Mouse (Mus musculus) hindbrain, embryonic 13.5 days (tissue): Measurements from ENCODE around the gene Ccm2. TPM values are rescaled to one million over a fixed set of nuclear protein-coding genes. Genes with fewer than 3 reads are reported as not detected.

ENCODE experiments used
- ATAC-seq: fragments of 200-750 bp; cut with Nextera tagmentation; 2 replicates; pipeline ENCODE4 v1.8.0; 2017; ENCODE audit warnings: moderate TSS enrichment; ENCODE audit not compliant: low FRiP score
- H3K27ac ChIP-seq: fragments of 300-500 bp; sonication (generic); 2 replicates; pipeline ENCODE4 v1.5.1; 2015; ENCODE audit warnings: inconsistent platforms, mild to moderate bottlenecking, moderate library complexity
- H3K27me3 ChIP-seq: fragments of 300-500 bp; sonication (generic); 2 replicates; pipeline ENCODE4 v1.6.1; 2015; ENCODE audit warnings: mild to moderate bottlenecking, inconsistent platforms
- H3K36me3 ChIP-seq: fragments of 300-500 bp; sonication (generic); 2 replicates; pipeline ENCODE4 v1.6.1; 2015; ENCODE audit warnings: mild to moderate bottlenecking, inconsistent platforms
- H3K4me1 ChIP-seq: fragments of 300-500 bp; sonication (generic); replicated peaks from 2 replicates; pipeline ENCODE4 v1.6.1; 2015; ENCODE audit warnings: inconsistent platforms
- H3K4me2 ChIP-seq: fragments of 300-500 bp; sonication (generic); 2 replicates; pipeline ENCODE4 v1.6.1; 2015; ENCODE audit warnings: inconsistent platforms, mild to moderate bottlenecking, moderate library complexity
- H3K4me3 ChIP-seq: fragments of 300-500 bp; sonication (generic); 2 replicates; pipeline ENCODE4 v1.5.1; 2015; ENCODE audit warnings: mild to moderate bottlenecking, inconsistent platforms
- H3K9ac ChIP-seq: fragments of 300-500 bp; sonication (generic); 2 replicates; pipeline ENCODE4 v1.6.1; 2015; ENCODE audit warnings: mild to moderate bottlenecking, inconsistent platforms
- H3K9me3 ChIP-seq: fragments of 300-500 bp; sonication (generic); 2 replicates; pipeline ENCODE4 v1.6.1; 2016; ENCODE audit warnings: inconsistent platforms
- WGBS: fragments of 180-500 bp; shearing (Covaris S2); methylation state at CpG from one replicate; pipeline ENCODE4 v1.1.7; 2015; 5-methylcytosine and 5-hydroxymethylcytosine counted together
- polyA plus RNA-seq: library from polyadenylated mRNA; unstranded; fragments of >200 nt; fragmentation: Nextera tagmentation; extraction: Ambion mirVana; gene quantifications from 2 replicates; pipeline ENCODE4 v1.2.1, GENCODE M21; 2015

Ccm2 gene
- polyA plus RNA-seq, 1 experiment from 2014 or later: 99.0 TPM

DNA sequence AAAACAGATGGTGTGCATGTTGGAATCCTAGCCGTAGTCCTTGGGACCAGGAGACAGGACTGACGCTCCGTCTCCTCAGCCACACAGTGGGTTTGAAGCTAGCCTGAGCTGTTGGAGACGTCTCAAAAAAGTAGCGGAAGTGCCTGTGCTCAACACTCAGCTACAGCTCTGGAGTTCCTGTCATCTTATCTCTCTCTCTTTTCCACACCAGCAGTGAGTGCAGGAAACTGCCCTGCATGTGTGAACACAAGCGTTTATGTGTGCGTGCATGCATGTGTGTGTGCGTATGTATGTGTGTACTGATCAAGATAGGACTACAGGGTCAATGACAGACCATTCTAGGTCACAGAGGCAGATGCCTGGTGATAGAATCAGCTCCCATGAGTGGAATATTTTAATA lies 21.3 kb downstream of the Ccm2 start:
- Histone ChIP-seq H3K36me3 (peaks cover 20% of the 10 kb centered on the region; the same call in 1 of the 2 replicates), H3K4me1 (peaks cover 26% of the 10 kb centered on the region), H3K9me3 (no peaks in the 10 kb centered on the region), H3K27ac (peak overlapping the region; percentile 75), H3K27me3 (no peaks in the 10 kb centered on the region), H3K4me3 (no peak overlapping the region), H3K9ac (0 out of 2 replicates have a peak overlapping the region, but pooled peaks have one; percentile 40), H3K4me2 (no peak overlapping the region)
- ATAC-seq: no peak
- WGBS: 83% methylated on average over 8 of the region's 8 CpGs

DNA sequence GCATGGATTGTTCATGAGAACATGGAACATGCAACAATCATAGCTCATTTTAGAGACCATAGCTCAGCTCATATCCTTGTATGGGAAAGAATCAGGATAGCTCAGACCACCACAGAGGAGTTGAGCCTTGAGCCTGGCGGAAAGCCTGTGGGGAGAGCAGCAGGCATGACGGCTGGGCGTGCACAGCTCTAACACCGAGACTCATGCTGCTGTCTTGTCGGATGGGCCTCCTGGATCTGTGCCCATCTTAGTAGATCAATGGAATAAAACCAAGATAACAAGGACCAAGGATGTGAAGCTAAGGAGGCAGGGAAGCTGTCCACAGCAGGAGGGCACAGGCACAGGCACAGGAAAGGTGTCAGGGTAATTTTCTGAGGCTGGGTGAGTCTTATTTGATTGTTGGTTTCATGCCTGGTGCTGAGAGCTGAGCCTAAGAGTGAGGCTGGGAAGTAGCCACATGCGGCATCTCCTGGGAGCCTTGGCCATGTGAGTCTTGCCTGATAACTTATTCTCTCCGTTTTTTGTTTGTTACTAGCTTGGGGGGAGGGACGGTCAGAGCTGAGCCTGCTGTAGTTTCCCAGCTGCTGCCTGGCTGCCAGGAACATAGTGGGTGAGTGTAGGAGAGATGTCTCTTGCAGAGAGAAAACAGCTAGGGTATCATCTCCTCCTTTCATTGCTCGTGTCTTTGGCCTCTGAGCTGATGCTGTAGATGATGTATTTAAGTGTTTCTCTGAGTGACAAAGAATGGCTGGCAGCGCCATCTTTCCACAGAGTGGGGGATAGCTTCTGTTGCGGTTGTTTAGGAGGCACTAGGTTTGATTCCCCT lies 22.1 kb downstream of the Ccm2 start:
- H3K9ac ChIP-seq: 0 out of 2 replicates have a peak overlapping the region, but pooled peaks have one; percentile 40

DNA sequence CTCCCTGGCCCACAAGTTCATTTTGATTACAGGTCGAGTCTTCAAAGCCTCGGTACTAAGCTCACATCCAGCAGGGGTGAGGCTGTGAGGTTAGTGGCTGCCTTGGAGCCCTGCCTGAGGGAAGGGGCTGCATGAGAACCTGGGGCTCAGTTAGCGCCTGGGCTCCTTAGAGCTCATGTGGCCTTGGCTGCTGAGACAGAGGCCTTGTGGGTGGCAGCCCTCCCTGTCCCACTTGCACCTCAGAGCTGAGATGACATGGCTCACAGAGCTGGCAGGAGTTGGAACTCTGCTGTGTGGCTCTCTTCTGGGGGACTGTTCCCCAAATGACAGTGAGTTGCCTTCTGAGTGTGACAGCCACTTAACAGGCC lies 22.7 kb downstream of the Ccm2 start:
- H3K27me3 ChIP-seq: no peaks in the 10 kb centered on the region
- no peak for ATAC-seq
- H3K4me2 ChIP-seq: peak overlapping the region; percentile 13; the same call in 1 of the 2 replicates
- peaks cover 23% of the 10 kb centered on the region; the same call in 1 of the 2 replicates for H3K36me3 ChIP-seq
- no peak overlapping the region for H3K4me3 ChIP-seq
- peak overlapping the region; percentile 40; the same call in 1 of the 2 replicates for H3K9ac ChIP-seq
- H3K9me3 ChIP-seq: no peaks in the 10 kb centered on the region
- WGBS: 46% methylated on average over 3 of the region's 3 CpGs
- peak overlapping the region; percentile 75 for H3K27ac ChIP-seq
- peaks cover 26% of the 10 kb centered on the region for H3K4me1 ChIP-seq

More for the DNA sequence above, 22.1 kb downstream of the Ccm2 start:
- H3K9me3 ChIP-seq: no peaks in the 10 kb centered on the region
- H3K27ac ChIP-seq: peak overlapping the region; percentile 75
- no peaks in the 10 kb centered on the region for H3K27me3 ChIP-seq
- H3K36me3 ChIP-seq: peaks cover 22% of the 10 kb centered on the region; the same call in 1 of the 2 replicates
- H3K4me2 ChIP-seq: peak overlapping the region; percentile 13; the same call in 1 of the 2 replicates
- 42% methylated on average over 11 of the region's 11 CpGs for WGBS
- H3K4me3 ChIP-seq: no peak overlapping the region
- ATAC-seq: peak; percentile 71
- peaks cover 26% of the 10 kb centered on the region for H3K4me1 ChIP-seq

DNA sequence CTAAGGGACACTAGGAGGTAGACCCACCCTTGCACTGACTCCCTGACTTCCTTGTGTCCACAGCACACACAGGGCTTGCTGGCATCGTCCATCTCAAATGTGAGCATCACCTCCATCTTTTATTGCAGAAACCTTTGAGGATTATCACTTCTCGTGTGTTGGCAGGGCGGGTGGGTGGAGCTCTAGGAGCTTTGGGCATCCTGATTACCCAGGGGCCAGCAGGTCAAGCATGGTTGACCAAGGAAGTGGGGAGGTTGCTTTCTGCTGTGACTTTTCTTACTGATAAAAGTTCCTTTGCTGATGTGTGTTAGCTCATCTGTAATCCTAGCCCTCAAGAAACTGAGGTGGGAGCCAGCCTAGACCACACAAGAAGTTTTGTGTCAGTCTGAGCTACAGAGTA lies 29.5 kb downstream of the Ccm2 start:
- Histone ChIP-seq H3K4me1 (peaks cover 10% of the 10 kb centered on the region; the same call in 1 of the 2 replicates), H3K27me3 (no peaks in the 10 kb centered on the region), H3K4me3 (no peak overlapping the region), H3K27ac (no peak overlapping the region), H3K9me3 (no peaks in the 10 kb centered on the region), H3K4me2 (no peak overlapping the region), H3K36me3 (peaks cover 28% of the 10 kb centered on the region), H3K9ac (no peak overlapping the region)
- no peak for ATAC-seq
- WGBS: 86% methylated on average over 3 of the region's 3 CpGs

DNA sequence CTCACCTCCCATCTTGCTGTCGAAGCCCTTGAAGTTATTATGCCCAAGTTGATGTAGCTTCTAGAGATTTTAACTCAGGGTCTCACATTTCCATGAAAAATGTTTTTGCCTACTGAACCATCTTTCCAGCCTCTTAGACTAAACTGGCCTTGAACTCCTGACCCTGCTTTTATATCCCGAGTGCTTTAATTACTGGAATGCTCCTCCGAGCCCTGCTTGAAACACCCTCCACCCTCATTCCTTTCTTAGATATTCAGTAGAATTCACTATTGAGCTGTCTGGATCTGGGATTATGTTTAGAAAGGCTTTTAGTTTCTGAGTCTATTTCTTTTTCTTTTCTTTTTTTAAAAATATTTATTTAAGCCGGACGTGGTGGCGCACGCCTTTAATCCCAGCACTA lies 32.7 kb downstream of the Ccm2 start:
- H3K36me3 ChIP-seq: peaks cover 17% of the 10 kb centered on the region
- H3K27ac ChIP-seq: no peak overlapping the region
- peaks cover 10% of the 10 kb centered on the region; the same call in 1 of the 2 replicates for H3K4me1 ChIP-seq
- H3K9ac ChIP-seq: no peak overlapping the region
- no peaks in the 10 kb centered on the region for H3K27me3 ChIP-seq
- no peaks in the 10 kb centered on the region for H3K9me3 ChIP-seq
- ATAC-seq: no peak
- 91% methylated on average over 7 of the region's 7 CpGs for WGBS
- no peak overlapping the region for H3K4me3 ChIP-seq
- H3K4me2 ChIP-seq: no peak overlapping the region

DNA sequence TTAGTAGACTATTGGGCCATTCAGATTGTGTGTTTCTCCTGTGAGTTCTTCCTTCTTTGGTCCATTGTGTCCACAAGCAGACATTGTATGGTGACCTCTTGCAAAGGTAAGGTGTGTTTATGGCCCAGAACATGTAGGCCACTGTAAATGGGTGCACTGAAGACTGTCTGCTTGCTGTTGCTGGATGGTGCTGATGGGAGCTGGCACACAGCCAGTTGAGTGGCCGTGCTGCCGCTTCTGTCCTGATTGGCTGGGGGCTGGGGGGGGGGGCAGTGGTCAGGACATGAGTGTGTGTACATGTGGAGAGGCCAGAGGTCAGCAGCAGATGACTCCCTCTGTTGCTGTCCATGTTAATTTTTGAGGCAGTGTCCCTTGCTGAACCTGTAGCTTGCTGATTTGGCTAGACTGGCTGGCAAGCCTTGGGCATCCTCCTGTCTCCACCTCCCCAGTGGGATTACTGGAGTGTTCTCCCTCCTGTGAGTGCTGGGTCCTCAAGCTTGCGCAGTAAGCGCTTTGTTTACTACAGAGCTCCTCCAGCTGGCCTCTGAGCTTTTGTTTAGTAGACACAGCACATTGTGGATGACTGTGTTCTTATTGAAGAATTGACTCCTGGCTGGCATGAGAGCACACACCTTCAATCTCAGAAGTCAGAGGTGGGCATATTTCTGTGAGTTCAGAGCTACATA lies 33.5 kb downstream of the Ccm2 start:
- Histone ChIP-seq H3K9me3 (no peaks in the 10 kb centered on the region), H3K4me1 (peaks cover 10% of the 10 kb centered on the region; the same call in 1 of the 2 replicates), H3K4me2 (no peak overlapping the region), H3K9ac (no peak overlapping the region), H3K4me3 (no peak overlapping the region), H3K27me3 (no peaks in the 10 kb centered on the region), H3K27ac (peak overlapping the region; percentile 9; the same call in 1 of the 2 replicates), H3K36me3 (peaks cover 22% of the 10 kb centered on the region)
- no peak for ATAC-seq
- WGBS: 61% methylated on average over 4 of the region's 4 CpGs

GRCm38 (mm10) chr11:6581560-6581959 lies 34.9 kb downstream of the Ccm2 start:
- Histone ChIP-seq H3K9ac (no peak overlapping the region), H3K4me1 (peaks cover 10% of the 10 kb centered on the region; the same call in 1 of the 2 replicates), H3K27me3 (no peaks in the 10 kb centered on the region), H3K4me2 (no peak overlapping the region), H3K36me3 (peaks cover 24% of the 10 kb centered on the region), H3K4me3 (no peak overlapping the region), H3K27ac (no peak overlapping the region), H3K9me3 (no peaks in the 10 kb centered on the region)
- no peak for ATAC-seq
- WGBS: 88% methylated on average over 2 of the region's 2 CpGs

DNA sequence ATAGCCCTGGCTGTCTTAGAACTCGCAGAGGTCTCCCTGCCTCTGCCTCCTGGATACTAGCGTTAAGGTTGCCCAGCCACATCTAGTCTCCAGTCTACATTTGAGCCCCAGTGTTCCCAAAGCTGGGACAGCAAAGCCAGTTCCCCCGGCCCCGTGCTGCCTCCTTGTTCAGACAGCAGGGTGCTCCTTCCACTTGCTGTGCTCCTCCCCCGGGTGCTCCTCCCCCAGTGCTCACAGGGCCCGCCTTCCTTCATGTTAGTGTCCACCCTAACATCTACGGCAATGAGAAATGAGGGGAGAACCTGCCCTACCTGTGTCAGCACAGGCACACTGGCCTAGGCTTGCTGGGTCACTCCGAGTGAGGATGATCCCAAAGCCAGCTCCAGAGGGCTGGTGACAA lies 39.1 kb downstream of the Ccm2 start:
- Histone ChIP-seq H3K4me1 (0 out of 2 replicates have a peak, but pooled peaks cover under 1% of the 10 kb centered on the region), H3K9ac (no peak overlapping the region), H3K27me3 (no peaks in the 10 kb centered on the region), H3K4me2 (no peak overlapping the region), H3K36me3 (peaks cover 53% of the 10 kb centered on the region), H3K4me3 (no peak overlapping the region), H3K9me3 (no peaks in the 10 kb centered on the region), H3K27ac (no peak overlapping the region)
- 91% methylated on average over 8 of the region's 8 CpGs for WGBS
- ATAC-seq: no peak

DNA sequence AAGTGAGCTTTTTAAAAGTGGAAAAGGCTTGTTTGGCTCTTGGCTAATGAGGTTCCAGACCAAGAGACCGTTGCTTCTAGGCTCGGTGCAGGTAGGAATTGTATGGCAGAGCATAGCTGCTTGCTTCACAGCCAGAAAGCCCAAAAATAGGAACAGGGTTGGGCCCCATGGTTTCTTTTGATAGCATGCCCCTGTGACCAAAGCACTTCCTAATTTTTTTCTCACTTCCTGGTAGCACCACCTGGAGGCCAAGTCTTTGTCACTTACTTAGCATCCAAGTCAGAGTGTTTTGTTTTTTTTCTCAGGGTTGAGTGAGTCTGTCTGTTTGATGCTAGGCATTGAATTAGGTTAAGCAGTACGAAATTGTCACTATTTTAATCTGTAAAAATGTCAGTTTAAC lies 40.0 kb downstream of the Ccm2 start:
- H3K27ac ChIP-seq: no peak overlapping the region
- H3K9ac ChIP-seq: no peak overlapping the region
- no peak for ATAC-seq
- no peak overlapping the region for H3K4me2 ChIP-seq
- no peaks in the 10 kb centered on the region for H3K4me1 ChIP-seq
- no peak overlapping the region for H3K4me3 ChIP-seq
- no peaks in the 10 kb centered on the region for H3K9me3 ChIP-seq
- peaks cover 62% of the 10 kb centered on the region for H3K36me3 ChIP-seq
- WGBS: 94% methylated on average over 3 of the region's 3 CpGs
- H3K27me3 ChIP-seq: no peaks in the 10 kb centered on the region

- Histone ChIP-seq H3K4me3 (no peak overlapping the region), H3K27me3 (no peaks in the 10 kb centered on the region), H3K36me3 (peaks cover 69% of the 10 kb centered on the region), H3K4me2 (no peak overlapping the region), H3K9ac (no peak overlapping the region), H3K9me3 (no peaks in the 10 kb centered on the region), H3K27ac (no peak overlapping the region), H3K4me1 (no peaks in the 10 kb centered on the region)
- WGBS: 95% methylated on average over 7 of the region's 7 CpGs
- ATAC-seq: no peak
Observed at GRCm38 (mm10) chr11:6587249-6587940, 40.7 kb downstream of the Ccm2 start.

DNA sequence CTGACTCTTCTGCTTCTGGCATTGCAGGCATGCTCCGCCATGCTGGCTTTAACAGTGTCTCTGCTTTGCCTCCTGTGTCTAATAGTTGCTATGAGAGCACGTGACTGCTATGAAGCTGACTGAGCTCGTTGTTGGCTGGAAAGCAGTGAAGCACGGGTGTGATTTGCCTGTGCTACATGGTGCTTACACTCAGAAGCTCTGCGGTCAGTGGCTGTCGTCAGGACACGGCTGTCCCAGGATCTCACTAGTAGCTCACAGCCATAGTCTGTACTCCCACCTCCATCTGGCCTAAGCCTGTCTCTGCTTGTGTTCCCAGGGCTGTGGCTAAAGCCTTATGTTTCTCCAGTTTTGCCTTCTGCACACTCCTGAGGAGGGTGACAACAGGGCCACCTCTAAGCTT lies 41.6 kb downstream of the Ccm2 start:
- Histone ChIP-seq H3K9me3 (no peaks in the 10 kb centered on the region), H3K4me1 (no peaks in the 10 kb centered on the region), H3K36me3 (peaks cover 76% of the 10 kb centered on the region), H3K4me3 (no peak overlapping the region), H3K27me3 (no peaks in the 10 kb centered on the region), H3K9ac (no peak overlapping the region), H3K27ac (no peak overlapping the region), H3K4me2 (no peak overlapping the region)
- WGBS: 96% methylated on average over 7 of the region's 7 CpGs
- ATAC-seq: no peak

DNA sequence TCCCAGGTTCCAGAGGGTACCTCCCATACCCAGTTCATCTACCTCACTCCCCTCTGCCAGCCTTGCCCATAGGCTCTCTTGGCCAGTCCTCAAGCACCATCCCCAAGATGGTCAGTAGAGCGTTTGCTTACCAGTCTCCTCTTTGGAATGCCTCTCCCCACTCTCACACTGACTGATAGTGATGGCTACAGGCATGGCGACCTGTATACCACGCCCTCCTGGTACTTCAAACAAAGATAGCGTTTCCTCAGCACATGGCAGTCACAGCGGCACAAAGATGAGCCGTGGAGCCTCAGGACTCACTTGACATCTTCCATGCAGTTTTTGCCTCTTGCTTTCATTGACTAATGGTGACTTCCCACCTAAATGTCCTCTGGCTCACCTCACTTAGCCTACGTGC lies 43.2 kb downstream of the Ccm2 start:
- peaks cover 88% of the 10 kb centered on the region for H3K36me3 ChIP-seq

More for the DNA sequence above, 43.2 kb downstream of the Ccm2 start:
- H3K9me3 ChIP-seq: no peaks in the 10 kb centered on the region
- no peak for ATAC-seq
- WGBS: 91% methylated on average over 7 of the region's 7 CpGs
- H3K4me1 ChIP-seq: no peaks in the 10 kb centered on the region
- no peak overlapping the region for H3K27ac ChIP-seq
- no peaks in the 10 kb centered on the region for H3K27me3 ChIP-seq
- H3K4me2 ChIP-seq: no peak overlapping the region
- H3K9ac ChIP-seq: no peak overlapping the region
- no peak overlapping the region for H3K4me3 ChIP-seq
